Mouse (Mus musculus) hindbrain, embryonic 10.5 days (tissue): Measurements from ENCODE around the gene Fbxo22. TPM values are rescaled to one million over a fixed set of nuclear protein-coding genes. Genes with fewer than 3 reads are reported as not detected.

Experiments used
- DNase-seq: peaks from one replicate; pipeline ENCODE4 v3.0.0-alpha.2; 2017; ENCODE audit warnings: low spot score
- H3K27ac ChIP-seq: fragments of 300-500 bp; sonication (generic); 2 replicates; pipeline ENCODE4 v1.5.1; 2016; ENCODE audit warnings: mild to moderate bottlenecking, moderate library complexity
- H3K27me3 ChIP-seq: fragments of 300-500 bp; sonication (generic); 2 replicates; pipeline ENCODE4 v1.6.1; 2016; ENCODE audit warnings: mild to moderate bottlenecking; ENCODE audit not compliant: poor library complexity, insufficient read depth, severe bottlenecking
- H3K36me3 ChIP-seq: fragments of 300-500 bp; sonication (generic); 2 replicates; pipeline ENCODE4 v1.6.1; 2016; ENCODE audit warnings: mild to moderate bottlenecking, moderate library complexity
- H3K4me1 ChIP-seq: fragments of 300-500 bp; sonication (generic); replicated peaks from 2 replicates; pipeline ENCODE4 v1.6.1; 2016; ENCODE audit warnings: mild to moderate bottlenecking
- H3K4me3 ChIP-seq: fragments of 300-500 bp; sonication (generic); 2 replicates; pipeline ENCODE4 v1.5.1; 2016; ENCODE audit warnings: mild to moderate bottlenecking, moderate library complexity
- H3K9me3 ChIP-seq: fragments of 300-500 bp; sonication (generic); 2 replicates; pipeline ENCODE4 v1.6.1; 2016; ENCODE audit warnings: mild to moderate bottlenecking, moderate library complexity
- WGBS: fragments of 180-500 bp; shearing (Covaris S2); methylation state at CpG from one replicate; pipeline ENCODE4 v1.1.7; 2016; 5-methylcytosine and 5-hydroxymethylcytosine counted together
- polyA plus RNA-seq: library from polyadenylated mRNA; unstranded; fragments of >200 nt; fragmentation: Nextera tagmentation; extraction: Ambion mirVana; gene quantifications from 2 replicates; pipeline ENCODE4 v1.2.1, GENCODE M21; 2016

Gene Fbxo22
- polyA plus RNA-seq, 1 experiment from 2014 or later, result 82.5 TPM

- Histone ChIP-seq H3K27me3 (no peaks in the 10 kb centered on the region), H3K36me3 (no peaks in the 10 kb centered on the region), H3K4me3 (no peak overlapping the region), H3K27ac (no peak overlapping the region), H3K9me3 (no peaks in the 10 kb centered on the region), H3K4me1 (peaks cover 6% of the 10 kb centered on the region; the same call in 1 of the 2 replicates)
- no peak for DNase-seq
- 68% methylated on average over 5 of the region's 5 CpGs for WGBS
Measured at GRCm38 (mm10) chr9:55271960-55272560, 63.3 kb downstream of the Fbxo22 start.

- H3K9me3 ChIP-seq, result no peaks in the 10 kb centered on the region
- peaks cover 6% of the 10 kb centered on the region; the same call in 1 of the 2 replicates for H3K4me1 ChIP-seq
- no peak overlapping the region for H3K27ac ChIP-seq
- WGBS, result 40% methylated on average over 4 of the region's 4 CpGs
- H3K4me3 ChIP-seq, result no peak overlapping the region
- no peaks in the 10 kb centered on the region for H3K36me3 ChIP-seq
- no peak for DNase-seq
- H3K27me3 ChIP-seq, result no peaks in the 10 kb centered on the region
Measured at GRCm38 (mm10) chr9:55273906-55274305, 65.2 kb downstream of the Fbxo22 start.

Other genes starting within 250 kb of the Fbxo22 start
- 2.3 and 3.4 TPM in 2 replicates for gene Chrna5, start 228.0 kb upstream of the Fbxo22 start, polyA plus RNA-seq
- 13.7 and 17.3 TPM in 2 replicates for gene Chrna3, start 182.4 kb upstream of the Fbxo22 start, polyA plus RNA-seq
- gene Chrnb4, start 160.1 kb upstream of the Fbxo22 start, polyA plus RNA-seq, result 3.2 and 4.4 TPM in 2 replicates
- gene Ube2q2, start 60.1 kb upstream of the Fbxo22 start, polyA plus RNA-seq, result 39.5 and 41.2 TPM in 2 replicates
- gene Nrg4, start 117.9 kb downstream of the Fbxo22 start, polyA plus RNA-seq, result 0.64 and 1.0 TPM in 2 replicates
- 0.46 and 1.2 TPM in 2 replicates for gene Tmem266, start 118.0 kb downstream of the Fbxo22 start, polyA plus RNA-seq